Mouse (Mus musculus) limb, embryonic 15.5 days (tissue): ENCODE data around the gene Plpp7. TPM values are rescaled to one million over a fixed set of nuclear protein-coding genes. Genes with fewer than 3 reads are reported as not detected.

ENCODE experiments used
- ATAC-seq: fragments of 200-750 bp; cut with Nextera tagmentation; 2 replicates; pipeline ENCODE4 v1.8.0; 2017; ENCODE audit warnings: low read depth, moderate TSS enrichment; ENCODE audit not compliant: insufficient number of reproducible peaks, low FRiP score, low TSS enrichment
- H3K27ac ChIP-seq: fragments of 300-500 bp; sonication (generic); 2 replicates; pipeline ENCODE4 v1.5.1; 2015; ENCODE audit warnings: moderate library complexity, mild to moderate bottlenecking, inconsistent platforms
- H3K27me3 ChIP-seq: fragments of 300-500 bp; sonication (generic); 2 replicates; pipeline ENCODE4 v1.6.1; 2015; ENCODE audit warnings: inconsistent platforms
- H3K36me3 ChIP-seq: fragments of 300-500 bp; sonication (generic); 2 replicates; pipeline ENCODE4 v1.6.1; 2015; ENCODE audit warnings: inconsistent platforms
- H3K4me1 ChIP-seq: fragments of 300-500 bp; sonication (generic); 2 replicates; pipeline ENCODE4 v1.6.1; 2015; ENCODE audit warnings: inconsistent platforms
- H3K4me2 ChIP-seq: fragments of 300-500 bp; sonication (generic); 2 replicates; pipeline ENCODE4 v1.6.1; 2015; ENCODE audit warnings: mild to moderate bottlenecking, inconsistent platforms
- H3K4me3 ChIP-seq: fragments of 300-500 bp; sonication (generic); 2 replicates; pipeline ENCODE4 v1.5.1; 2015; ENCODE audit warnings: mild to moderate bottlenecking, inconsistent platforms
- H3K9ac ChIP-seq: fragments of 300-500 bp; sonication (generic); 2 replicates; pipeline ENCODE4 v1.6.1; 2015; ENCODE audit warnings: inconsistent platforms
- H3K9me3 ChIP-seq: fragments of 300-500 bp; sonication (generic); 2 replicates; pipeline ENCODE4 v1.6.1; 2016; ENCODE audit warnings: inconsistent platforms
- WGBS: fragments of 180-500 bp; shearing (Covaris S2); methylation state at CpG from one replicate; pipeline ENCODE4 v1.1.7; 2015; 5-methylcytosine and 5-hydroxymethylcytosine counted together
- microRNA-seq: library from miRNA; unstranded; fragments of <30 nt; microRNA quantifications from one replicate; pipeline ENCODE4, GENCODE M21; 2016
- polyA plus RNA-seq: library from polyadenylated mRNA; unstranded; fragments of >200 nt; fragmentation: Nextera tagmentation; extraction: Ambion mirVana; gene quantifications from 2 replicates; pipeline ENCODE4 v1.2.1, GENCODE M21; 2015

The Plpp7 gene
- polyA plus RNA-seq, 1 experiment from 2014 or later, result 7.2 TPM

DNA sequence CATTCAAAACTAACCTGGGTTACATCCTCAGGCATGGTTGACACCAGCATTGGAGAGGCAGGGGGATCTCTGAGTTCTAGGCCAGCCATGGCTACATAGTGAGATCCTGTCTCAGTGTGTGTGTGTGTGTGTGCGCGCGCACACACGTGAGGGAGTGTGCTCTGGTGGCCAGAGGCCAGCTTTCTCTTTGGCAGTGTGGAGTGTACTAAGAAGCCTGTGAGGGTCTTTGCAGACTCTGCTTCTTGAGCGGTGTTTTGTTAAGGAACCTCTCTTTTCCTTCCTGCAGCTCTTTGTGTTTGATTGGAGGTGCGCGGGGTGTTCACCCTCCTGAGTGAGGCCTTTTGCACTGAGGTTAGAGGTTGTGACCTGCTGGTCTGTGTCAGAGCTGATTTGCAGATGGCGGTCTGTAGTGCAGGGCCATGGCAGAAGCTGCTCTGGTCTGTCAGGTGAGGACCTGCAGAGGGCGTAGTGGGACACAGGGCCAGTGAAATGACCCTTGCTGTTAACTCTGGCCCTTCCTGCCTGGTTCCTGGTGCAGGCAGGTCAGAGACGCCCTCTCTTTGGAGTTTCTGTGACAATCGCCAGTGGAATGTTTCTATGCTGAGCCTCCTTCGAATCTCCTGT is 63.4 kb downstream of the Plpp7 start:
- 73% methylated on average over 12 of the region's 12 CpGs for WGBS
- Histone ChIP-seq H3K27ac (no peak overlapping the region), H3K9ac (no peak overlapping the region), H3K4me3 (no peak overlapping the region), H3K4me2 (no peak overlapping the region), H3K36me3 (no peaks in the 10 kb centered on the region), H3K27me3 (no peaks in the 10 kb centered on the region), H3K9me3 (no peaks in the 10 kb centered on the region), H3K4me1 (peaks cover 60% of the 10 kb centered on the region)
- ATAC-seq, result no peak

Small RNA genes within 50 kb of the gene (microRNA-seq; reads per million reads assigned to microRNA genes)
- not detected for gene Mir7674

Other genes with a start within 250 kb of the Plpp7 start
- 0.14 and 0.26 TPM in 2 replicates for gene Fibcd1, start 249.5 kb upstream of the Plpp7 start, polyA plus RNA-seq
- 1.5 and 1.9 TPM in 2 replicates for gene Lamc3, start 208.2 kb upstream of the Plpp7 start, polyA plus RNA-seq
- gene Aif1l, start 145.4 kb upstream of the Plpp7 start, polyA plus RNA-seq, result 28.2 and 28.3 TPM in 2 replicates
- 72.4 and 73.9 TPM in 2 replicates for gene Nup214, start 121.1 kb upstream of the Plpp7 start, polyA plus RNA-seq
- 4.1 and 5.3 TPM in 2 replicates for gene Fam78a, start 10.7 kb upstream of the Plpp7 start, polyA plus RNA-seq
- gene Prrc2b, start 55.6 kb downstream of the Plpp7 start, polyA plus RNA-seq, result 40.8 and 44.8 TPM in 2 replicates
- 23.2 and 23.9 TPM in 2 replicates for gene Pomt1, start 141.1 kb downstream of the Plpp7 start, polyA plus RNA-seq
- 62.2 and 68.1 TPM in 2 replicates for gene Uck1, start 164.6 kb downstream of the Plpp7 start, polyA plus RNA-seq
- gene Golga2, start 191.9 kb downstream of the Plpp7 start, polyA plus RNA-seq, result 36.5 and 36.6 TPM in 2 replicates
- gene Swi5, start 192.5 kb downstream of the Plpp7 start, polyA plus RNA-seq, result 370 and 413 TPM in 2 replicates